Mouse (Mus musculus) liver, adult 2 months (tissue): ENCODE measurements around the gene Tmem79.
"Not testable (repeated sequence)": the region's sequence is repeated elsewhere in the genome, so short reads cannot be mapped to it uniquely, and the experiment has no call there.

ENCODE experiments used
- CTCF ChIP-seq: fragments of 200-500 bp; IDR thresholded peaks from 2 replicates; pipeline ENCODE4 v1.5.1; 2011; ENCODE audit warnings: low read depth, low read length, control low read depth
- POLR2A ChIP-seq: fragments of 200-500 bp; IDR thresholded peaks from 2 replicates; pipeline ENCODE4 v1.6.1; 2011; ENCODE audit warnings: low read length, control low read depth; ENCODE audit not compliant: insufficient read depth; ENCODE audit errors: extremely low read depth

GRCm38 (mm10) chr3:88366830-88367428 is 31.0 kb upstream of the Tmem79 start:
- not testable (repeated sequence) for TF ChIP-seq CTCF, POLR2A
